In genomic region chr1:73850173-73851014, GRCm38 (mm10) we compare ENCODE assay signal across 9 mouse cellular contexts.
DNase-seq lines count a peak whose midpoint lies in the region; ATAC-seq lines count a peak whose summit lies in the region.
"Had no signal": no experiment of that assay in that cellular context is flagged by ENCODE, and none has a peak within 500 bp of the region (broad histone marks: within the 10 kb centered on the region; RNA-seq: fewer than 3 reads in every experiment).

No protein-coding gene starts in this region.

- no peaks in the 10 kb centered on the region for H3K36me3 ChIP-seq in hindbrain, embryonic 12.5 days
- H3K36me3 ChIP-seq: heart, embryonic 13.5 days had no signal

- no peak overlapping the region for H3K4me3 ChIP-seq in hindbrain, embryonic 12.5 days
- H3K4me3 ChIP-seq: heart, embryonic 13.5 days had no signal

- peak overlapping the region; percentile 66 for H3K27ac ChIP-seq in hindbrain, embryonic 12.5 days
- H3K27ac ChIP-seq: heart, embryonic 13.5 days had no signal

- no peaks in the 10 kb centered on the region for H3K9me3 ChIP-seq in hindbrain, embryonic 12.5 days (replicated peaks)
- H3K9me3 ChIP-seq: heart, embryonic 13.5 days had no signal

- H3K9ac ChIP-seq in hindbrain, embryonic 12.5 days, result no peak overlapping the region
- H3K9ac ChIP-seq: heart, embryonic 13.5 days had no signal

- peak; percentile 90 for ATAC-seq in hindbrain, embryonic 12.5 days (ENCODE audit: low FRiP score)
- no peak for ATAC-seq in megakaryocyte, adult 5-6 weeks (ENCODE audit: poor library complexity, severe bottlenecking)

- WGBS in hindbrain, embryonic 12.5 days, result 40% methylated on average over 11 of the region's 11 CpGs

- DNase-seq in lung, postnatal 10 days, result peak; percentile 31
- no peak for DNase-seq in lung, postnatal 14 days
- peak; percentile 88 for DNase-seq in kidney, postnatal 10 days
- DNase-seq in retina, embryonic 14.5 days (ENCODE audit: low spot score), result peak; percentile 28
- no peak for DNase-seq in heart, adult 9 months (ENCODE audit: low spot score in 2 of 2)
- DNase-seq in adrenal gland, postnatal 14 days, result no peak

- H3K4me1 ChIP-seq in hindbrain, embryonic 12.5 days, result peaks cover 5% of the 10 kb centered on the region; the same call in 1 of the 2 replicates

- H3K27me3 ChIP-seq in hindbrain, embryonic 12.5 days, result peaks cover 2% of the 10 kb centered on the region; the same call in 1 of the 2 replicates
- H3K27me3 ChIP-seq: heart, embryonic 13.5 days had no signal

- no peak overlapping the region for H3K4me2 ChIP-seq in hindbrain, embryonic 12.5 days (replicated peaks)
- H3K4me2 ChIP-seq: heart, embryonic 13.5 days had no signal

Comparison
In these comparisons a context has a peak if more than half of its experiments do, and no peak if none do; other contexts are left out.
1. DNase-seq: peak in lung, postnatal 10 days (single experiment), kidney, postnatal 10 days (single experiment) and retina, embryonic 14.5 days (single experiment); none in lung, postnatal 14 days (single experiment), heart, adult 9 months (0 of 2) and adrenal gland, postnatal 14 days (single experiment).